ENCODE assay signal across 9 mouse cellular contexts in the genomic region with DNA sequence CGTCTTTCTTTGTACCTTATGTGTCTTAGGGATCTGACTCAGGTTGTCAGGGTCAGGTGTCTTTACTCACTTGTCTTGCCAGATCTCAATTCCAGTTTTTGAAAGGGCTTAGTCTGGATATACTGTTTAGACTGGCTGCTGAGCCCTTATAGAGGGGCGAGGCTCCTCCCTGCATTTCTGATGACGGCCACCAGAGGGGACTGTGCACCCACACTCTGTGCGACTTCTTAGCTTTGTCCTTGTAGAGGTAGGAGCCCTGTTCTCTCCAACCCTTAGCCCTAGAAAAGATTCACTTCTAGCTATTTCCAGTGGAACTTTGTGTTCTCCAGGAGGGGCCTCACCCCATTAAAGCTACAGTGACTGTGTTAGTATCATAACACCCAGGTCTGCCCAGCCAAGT.
DNase-seq lines count a peak whose midpoint lies in the region; ATAC-seq lines count a peak whose summit lies in the region.
"Had no signal": no experiment of that assay in that cellular context is flagged by ENCODE, and none has a peak within 500 bp of the region (broad histone marks: within the 10 kb centered on the region; RNA-seq: fewer than 3 reads in every experiment).

No protein-coding gene starts in this region.

- peaks cover 5% of the 10 kb centered on the region for H3K4me1 ChIP-seq in hindbrain, embryonic 16.5 days (ENCODE audit: control insufficient read depth, insufficient read depth, low read depth, low read length)

- H3K27ac ChIP-seq in hindbrain, embryonic 16.5 days (ENCODE audit: low read depth, low read length), result no peak overlapping the region
- H3K27ac ChIP-seq in macrophage, result peak overlapping the region; percentile 85

- DNase-seq in ES-CJ7 (ENCODE audit: low read depth, low spot score), result peak; percentile 67
- peak; percentile 78 for DNase-seq in forelimb bud, embryonic 11.5 days (ENCODE audit: low read depth, low spot score)
- DNase-seq in left cerebral cortex, adult 11 months (ENCODE audit: low spot score), result peak; percentile 79
- DNase-seq in right cerebral cortex, adult 18-20 months, result peak; percentile 81
- peak; percentile 67 for DNase-seq in urinary bladder, adult 18-20 months (ENCODE audit: low spot score in 2 of 2)

- H3K36me3 ChIP-seq in hindbrain, embryonic 16.5 days (ENCODE audit: control insufficient read depth, insufficient read depth, low read length), result no peaks in the 10 kb centered on the region
- H3K36me3 ChIP-seq in macrophage (ENCODE audit: inconsistent target), result no peaks in the 10 kb centered on the region
- H3K36me3 ChIP-seq: heart, embryonic 13.5 days had no signal

- H3K4me2 ChIP-seq in hindbrain, embryonic 16.5 days (ENCODE audit: low read length), result no peak overlapping the region
- H3K4me2 ChIP-seq: heart, embryonic 13.5 days had no signal

- H3K9ac ChIP-seq in hindbrain, embryonic 16.5 days (ENCODE audit: low read depth, low read length), result no peak overlapping the region
- H3K9ac ChIP-seq: heart, embryonic 13.5 days had no signal

- H3K27me3 ChIP-seq in hindbrain, embryonic 16.5 days (replicated peaks; ENCODE audit: control insufficient read depth, insufficient read depth, low read length), result no peaks in the 10 kb centered on the region

- H3K4me3 ChIP-seq in hindbrain, embryonic 16.5 days (ENCODE audit: low read length), result no peak overlapping the region
- no peak overlapping the region for H3K4me3 ChIP-seq in macrophage (ENCODE audit: inconsistent target)
- H3K4me3 ChIP-seq: heart, embryonic 13.5 days had no signal

- WGBS in hindbrain, embryonic 16.5 days, result 11% methylated on average over 4 of the region's 4 CpGs
- 13% methylated on average over 4 of the region's 4 CpGs for WGBS in macrophage (ENCODE audit: missing documents)

- no peaks in the 10 kb centered on the region for H3K9me3 ChIP-seq in hindbrain, embryonic 16.5 days (ENCODE audit: control insufficient read depth, low read length)
- H3K9me3 ChIP-seq: heart, embryonic 13.5 days had no signal

- H3K79me2 ChIP-seq in macrophage (ENCODE audit: inconsistent target), result no peaks in the 10 kb centered on the region

- peak; percentile 78; the same call in 1 of the 2 replicates for ATAC-seq in cerebellum, adult (ENCODE audit: insufficient number of reproducible peaks, low FRiP score, low TSS enrichment)
- ATAC-seq in hindbrain, embryonic 16.5 days, result peak; percentile 91
